Mouse (Mus musculus) spleen, postnatal 10 days (tissue): ENCODE results near the gene Zc3h18.
A peak's percentile ranks its signal among the peaks of the same experiment; 100 is the strongest.

Experiments
- DNase-seq, 2 experiments: peaks; one replicate each; pipeline ENCODE4 v3.0.0; 2021 to 2022; ENCODE audit warnings: low spot score in 2 of 2

Zc3h18 gene

GRCm38 (mm10) chr8:122389357-122389756 lies 12.9 kb downstream of the Zc3h18 start:
- no peak for DNase-seq

GRCm38 (mm10) chr8:122390758-122391157 lies 14.3 kb downstream of the Zc3h18 start:
- DNase-seq: no peak

DNA sequence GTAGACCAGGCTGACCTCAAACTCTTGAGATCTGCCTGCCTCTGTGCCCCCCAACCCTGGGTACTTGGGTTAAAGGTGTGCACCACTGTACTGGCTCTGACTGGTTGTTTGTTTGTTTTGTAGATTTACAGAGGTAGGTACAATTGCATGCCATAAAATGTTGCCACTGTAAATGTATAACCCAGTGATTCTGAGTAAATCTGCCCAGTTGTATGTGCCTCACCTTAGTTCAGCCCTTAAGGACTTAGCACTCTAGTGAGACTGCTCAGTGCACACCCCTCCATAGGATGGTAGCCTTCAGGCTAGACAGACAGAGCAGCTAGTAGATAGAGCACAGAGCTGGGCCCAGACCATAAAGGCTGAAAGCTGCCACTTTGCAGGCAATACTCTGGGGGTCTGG lies 17.3 kb downstream of the Zc3h18 start:
- no peak for DNase-seq

DNA sequence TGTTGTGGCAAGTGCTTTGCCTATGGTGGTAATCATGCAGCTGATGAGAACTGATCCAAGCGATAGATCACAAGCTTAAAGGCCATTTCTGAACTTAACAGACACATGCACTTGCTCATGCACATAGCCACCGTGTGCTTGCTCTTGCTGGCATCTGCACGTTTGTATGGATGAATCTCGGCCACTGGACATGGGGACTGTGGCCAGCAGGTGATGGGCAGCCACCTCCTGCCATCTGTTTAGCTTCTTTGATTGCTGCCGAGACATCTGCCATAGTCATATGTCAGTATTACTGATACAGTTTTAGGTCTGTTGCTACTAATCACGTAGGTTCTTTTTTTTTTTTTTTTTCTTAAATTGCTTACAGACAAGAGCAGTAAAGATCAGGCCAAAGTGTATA lies 18.9 kb downstream of the Zc3h18 start:
- no peak for DNase-seq

DNA sequence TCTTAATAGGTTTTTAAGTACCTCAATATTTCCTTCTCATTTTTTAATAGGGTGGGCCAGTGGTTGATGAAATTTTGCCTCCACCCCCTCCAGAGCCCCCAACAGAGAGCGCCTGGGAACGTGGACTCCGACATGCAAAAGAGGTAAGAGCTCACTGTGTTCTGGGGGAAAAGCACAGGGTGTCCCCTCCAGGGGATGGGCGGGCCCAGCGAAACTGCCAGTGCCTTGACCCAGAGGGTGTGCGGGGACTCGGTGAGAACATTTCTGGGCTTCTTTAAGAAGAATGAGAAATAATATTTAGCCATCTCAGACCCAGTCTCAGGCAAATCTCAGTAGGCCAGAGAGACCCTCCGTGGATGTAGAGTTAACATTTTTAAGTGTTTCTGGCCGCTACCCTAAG lies 21.8 kb downstream of the Zc3h18 start:
- no peak for DNase-seq

GRCm38 (mm10) chr8:122405146-122405805 lies 28.9 kb downstream of the Zc3h18 start:
- DNase-seq: no peak

DNA sequence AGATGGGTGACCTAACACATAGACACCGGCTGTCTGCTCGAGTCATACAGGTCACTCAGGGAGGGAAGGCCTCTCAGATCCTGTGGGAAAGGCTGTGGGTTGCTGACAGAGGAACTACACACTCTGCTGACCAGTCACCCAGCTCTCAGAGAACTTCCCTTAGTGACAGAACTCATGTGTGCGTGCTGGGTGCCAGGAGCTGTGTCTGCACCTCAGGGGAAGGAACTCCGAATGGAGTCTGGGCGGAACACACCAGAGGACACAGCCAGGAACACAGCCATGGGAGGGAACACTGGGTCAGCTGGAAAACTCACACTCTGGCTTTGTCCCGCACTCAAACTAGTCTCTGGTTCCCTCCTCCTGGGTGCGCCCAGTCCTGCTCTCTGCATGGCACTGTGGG lies 31.3 kb downstream of the Zc3h18 start:
- no peak for DNase-seq

DNA sequence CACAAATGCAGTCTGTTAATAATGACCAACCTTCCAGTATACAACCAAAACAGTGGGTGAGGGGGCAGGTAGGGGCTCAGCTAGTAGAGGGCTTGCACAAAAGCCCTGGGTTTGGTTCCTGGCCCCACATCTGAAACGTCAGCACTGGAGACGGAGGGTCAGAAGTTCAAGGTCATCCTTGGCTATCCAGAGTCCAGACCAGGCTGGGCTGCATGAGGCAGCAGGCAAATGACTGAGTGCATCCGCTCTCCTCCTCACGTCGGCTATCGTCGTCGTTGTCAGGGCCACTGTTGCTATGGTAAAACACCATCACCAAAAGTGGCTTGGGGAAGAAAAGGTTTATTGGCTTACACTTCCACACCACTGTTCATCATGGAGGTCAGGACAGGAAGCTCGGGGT lies 37.9 kb downstream of the Zc3h18 start:
- no peak for DNase-seq

DNA sequence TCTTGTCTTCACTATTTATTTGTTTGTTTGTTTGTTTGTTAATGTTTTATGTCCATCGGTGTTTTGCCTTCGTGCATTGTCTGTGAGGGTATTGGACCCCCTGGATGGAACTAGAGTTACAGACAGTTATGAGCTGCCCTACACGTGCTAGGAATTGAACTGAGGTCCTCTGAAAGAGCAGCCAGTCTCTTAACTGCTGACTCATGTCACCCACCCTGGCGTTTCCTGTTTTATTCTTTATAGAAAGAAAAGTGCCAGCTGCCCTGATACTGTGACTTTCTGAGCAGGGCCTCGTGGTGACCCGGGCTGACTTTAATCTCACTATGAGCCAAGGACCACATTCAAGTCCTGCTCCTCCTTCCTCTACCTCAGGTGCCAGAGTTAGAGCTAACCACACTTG lies 39.1 kb downstream of the Zc3h18 start:
- no peak for DNase-seq

DNA sequence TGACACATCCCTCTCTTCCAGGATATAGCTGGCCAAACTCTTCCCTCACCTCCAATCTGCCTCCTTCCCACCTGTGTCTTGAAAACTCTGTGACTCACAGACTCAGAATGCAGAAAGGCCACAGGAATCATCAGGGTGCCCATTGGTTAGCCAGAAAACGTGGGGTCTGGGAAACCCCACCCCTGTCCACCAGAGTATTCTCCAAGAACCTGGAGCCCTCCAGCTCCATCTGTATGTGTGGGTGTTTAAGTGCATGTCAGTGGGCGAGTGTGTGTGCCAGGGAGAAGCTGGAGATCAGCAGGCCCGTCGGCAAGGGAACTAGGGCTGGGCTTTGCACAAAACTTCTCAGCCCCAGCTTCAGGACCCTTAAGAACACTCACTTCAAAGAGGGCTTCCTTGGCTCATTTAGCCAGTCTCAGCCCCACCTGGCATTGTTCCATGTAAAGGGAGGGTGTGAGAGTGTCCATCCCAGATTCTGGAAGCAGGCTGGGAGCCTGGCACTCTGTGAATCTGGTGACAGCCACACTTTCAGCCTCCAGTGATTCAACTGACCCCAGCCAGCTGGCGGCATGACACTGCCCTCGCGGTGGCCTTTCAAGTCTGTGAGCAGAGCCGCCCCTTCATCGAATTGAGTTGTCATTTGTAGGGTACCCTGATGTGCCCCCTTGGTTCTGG lies 43.6 kb downstream of the Zc3h18 start:
- no peak for DNase-seq

DNA sequence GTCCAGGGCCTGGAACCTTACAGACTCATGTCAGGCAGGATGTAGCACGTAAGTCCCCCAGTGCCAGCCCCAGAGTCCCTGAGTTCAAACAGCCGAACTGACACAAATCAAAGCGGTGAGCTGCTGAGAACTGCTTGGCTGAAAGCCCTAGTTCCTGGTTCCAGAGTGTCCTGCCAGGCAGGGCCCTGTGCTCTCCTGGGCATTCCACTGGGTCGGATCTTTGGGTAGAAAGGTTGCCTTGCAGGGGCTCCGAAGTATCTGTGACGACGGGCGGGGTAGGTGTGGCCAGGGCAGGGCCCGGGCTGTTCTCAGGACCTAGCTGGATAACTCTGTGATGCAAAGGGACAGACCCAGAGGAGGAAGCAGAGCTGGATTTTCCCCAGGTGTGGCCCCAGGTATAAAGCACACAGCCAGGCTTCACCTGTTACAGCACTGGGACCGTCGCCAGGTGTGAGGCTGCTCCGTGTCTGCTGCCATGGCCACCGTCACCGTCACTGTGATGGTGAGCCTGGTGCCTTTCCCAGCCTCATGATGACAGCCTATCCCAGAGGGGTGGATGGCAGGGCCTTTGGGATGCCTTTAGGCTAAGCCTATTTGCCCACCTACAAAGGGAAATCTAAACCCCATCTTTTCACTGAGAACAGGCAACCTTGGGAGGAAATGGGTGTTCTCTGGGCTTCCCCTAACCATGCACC lies 45.1 kb downstream of the Zc3h18 start, which contains the start of gene Il17c:
Il17c (plus strand) TSS at position 645 of the 695 bp plus-strand sequence.
- DNase-seq: no peak

- DNase-seq: no peak
Measured at GRCm38 (mm10) chr8:122423217-122423616, 46.8 kb downstream of the Zc3h18 start.

DNA sequence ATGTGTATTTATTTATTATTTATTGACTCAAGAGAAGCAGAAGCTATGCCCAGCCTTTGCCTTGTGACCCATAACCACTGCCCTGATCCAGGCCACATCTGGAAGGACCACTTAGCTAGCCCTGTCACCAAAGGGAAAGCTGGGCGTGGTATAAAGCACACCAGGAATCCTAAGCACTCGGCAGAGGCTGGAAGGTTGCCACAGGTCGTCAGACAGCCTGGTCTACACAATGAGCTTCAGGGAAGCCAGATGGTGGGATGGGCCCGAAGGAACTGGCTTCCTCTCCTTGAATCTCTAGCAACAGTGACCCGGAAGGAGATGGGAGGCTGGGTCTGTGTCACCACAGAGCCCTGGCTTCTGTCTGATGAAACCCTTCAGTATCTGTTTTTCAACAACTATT lies 47.2 kb downstream of the Zc3h18 start:
- DNase-seq: no peak

GRCm38 (mm10) chr8:122426145-122426544 lies 49.7 kb downstream of the Zc3h18 start:
- DNase-seq: no peak

DNA sequence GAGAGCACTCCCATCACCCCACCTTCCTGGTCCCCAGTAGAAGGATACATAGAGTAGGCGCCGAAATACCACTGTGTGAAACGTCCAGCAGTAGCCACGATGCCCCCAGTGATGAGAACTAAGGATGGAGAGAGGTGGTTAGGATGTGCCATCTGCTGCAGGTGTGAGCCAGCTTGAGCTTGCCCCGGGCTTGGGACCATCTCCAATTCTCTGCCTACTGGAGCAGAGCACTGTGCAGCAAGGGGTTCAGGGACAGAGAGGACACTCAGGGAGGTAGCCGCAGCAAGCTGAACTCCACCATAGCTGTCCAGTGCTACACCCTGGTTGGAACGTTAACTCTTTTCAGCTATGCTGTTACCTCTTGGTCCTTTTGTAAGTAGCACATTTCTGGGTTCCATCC lies 51.2 kb downstream of the Zc3h18 start:
- no peak for DNase-seq

GRCm38 (mm10) chr8:122428163-122428562 lies 51.8 kb downstream of the Zc3h18 start:
- peak in 1 of 2 experiments; percentile 60 for DNase-seq

GRCm38 (mm10) chr8:122430058-122430636 lies 53.7 kb downstream of the Zc3h18 start:
- DNase-seq: peak in 1 of 2 experiments; percentile 60

DNA sequence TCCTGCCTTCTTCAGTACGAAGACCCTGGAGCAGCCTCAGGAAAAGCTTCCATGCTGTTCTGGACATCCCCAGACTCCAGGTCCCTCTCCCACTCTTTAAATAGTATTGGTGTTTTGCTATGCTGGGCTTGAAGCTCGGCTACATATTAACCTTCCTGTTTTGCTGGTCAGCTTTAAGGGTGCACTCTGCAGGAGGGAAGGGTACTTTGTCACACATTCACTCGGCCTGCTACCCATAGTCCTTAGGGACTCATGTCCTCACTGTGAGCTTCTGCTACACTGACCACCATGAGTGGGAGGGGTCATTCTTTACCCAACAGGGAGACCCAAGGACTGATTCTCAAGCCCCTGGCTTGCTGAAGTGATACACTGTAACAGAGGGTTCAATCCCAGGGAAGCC lies 54.2 kb downstream of the Zc3h18 start:
- DNase-seq: no peak

GRCm38 (mm10) chr8:122431694-122432442 lies 55.5 kb downstream of the Zc3h18 start:
- peak; percentile 52 to 57 for DNase-seq

DNA sequence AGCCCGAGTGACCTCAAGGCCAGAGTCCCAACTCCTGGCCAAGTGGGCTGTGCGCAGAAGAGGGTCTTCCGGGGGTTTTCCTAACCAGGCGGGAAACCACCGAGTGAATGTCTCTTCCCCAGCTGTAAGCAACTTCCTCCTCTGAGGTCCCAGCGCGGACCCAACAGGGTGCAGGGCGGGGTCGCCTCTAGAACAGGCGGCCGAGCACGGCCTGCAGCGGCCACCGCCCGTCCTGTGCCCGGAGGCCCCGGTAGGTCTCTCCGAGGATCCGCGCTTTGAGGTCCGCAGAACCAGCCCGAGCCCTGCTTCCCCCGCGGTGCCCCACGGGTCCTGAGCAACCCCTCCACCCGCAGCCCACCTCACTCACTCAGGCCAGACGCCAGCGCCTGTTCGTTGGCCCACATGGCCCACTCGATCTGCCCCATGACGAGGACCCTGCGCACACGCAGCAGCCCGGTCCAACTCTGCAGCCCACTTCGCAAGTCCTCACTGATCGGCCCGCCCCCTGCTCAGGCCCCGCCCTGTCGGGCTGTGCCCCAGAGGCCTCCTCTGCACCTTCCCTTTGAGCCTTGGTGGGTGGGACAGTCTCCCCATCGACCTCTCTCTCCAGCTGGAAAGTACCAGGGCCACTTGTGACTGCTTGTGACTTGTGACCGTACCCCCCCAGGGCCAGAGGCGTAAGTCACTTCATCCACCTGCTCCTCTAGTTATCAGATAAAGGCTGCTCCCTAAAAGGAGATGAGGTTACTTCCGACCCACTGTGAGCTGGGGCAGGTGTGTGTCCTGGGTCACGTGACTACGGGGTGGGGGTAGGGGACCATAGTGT lies 56.2 kb downstream of the Zc3h18 start, which contains the start of gene Cyba:
Cyba (minus strand) TSS at position 488 of the 826 bp plus-strand sequence.
- DNase-seq: peak; percentile 60 to 85
